Mouse (Mus musculus) lung, postnatal 0 days (tissue): ENCODE data around the gene Tbc1d13.

Source experiments
- CTCF ChIP-seq: IDR thresholded peaks from 2 replicates; pipeline ENCODE4 v1.5.1; 2016; ENCODE audit warnings: antibody characterized with exemption, mild to moderate bottlenecking
- EP300 ChIP-seq: IDR thresholded peaks from 2 replicates; pipeline ENCODE4 v1.6.1; 2016; ENCODE audit warnings: antibody characterized with exemption, mild to moderate bottlenecking, control low read depth

- TF ChIP-seq CTCF (peak; percentile 51), EP300 (no peak)
These were observed 33.1 kb downstream of the Tbc1d13 start for GRCm38 (mm10) chr2:30166677-30167076.
